Mouse (Mus musculus) frontal cortex, postnatal 36 days (tissue): ENCODE measurements around the gene Nrg4.

Experiments used
- DNase-seq, 2 experiments: peaks; one replicate each; pipeline ENCODE4 v3.0.0; 2022; ENCODE audit warnings: low spot score in 2 of 2

Gene Nrg4

GRCm38 (mm10) chr9:55215056-55215455 is 111.6 kb downstream of the Nrg4 start:
- DNase-seq = no peak

GRCm38 (mm10) chr9:55213396-55213795 is 113.2 kb downstream of the Nrg4 start:
- DNase-seq = no peak

- DNase-seq = no peak
These were observed 115.0 kb downstream of the Nrg4 start for GRCm38 (mm10) chr9:55211611-55212010.

- DNase-seq = peak; percentile 83
These were observed 117.7 kb downstream of the Nrg4 start, which contains the start of gene Fbxo22 for GRCm38 (mm10) chr9:55208790-55209481. TSS of gene Fbxo22 (plus strand) at chr9:55208925.

- DNase-seq = no peak
These were observed 118.2 kb downstream of the Nrg4 start for GRCm38 (mm10) chr9:55208458-55208789.

GRCm38 (mm10) chr9:55199348-55199747 is 127.3 kb downstream of the Nrg4 start:
- peak; percentile 19 to 55 for DNase-seq

GRCm38 (mm10) chr9:55198260-55198659 is 128.4 kb downstream of the Nrg4 start:
- DNase-seq = no peak

- no peak for DNase-seq
These were observed 130.8 kb downstream of the Nrg4 start for GRCm38 (mm10) chr9:55195876-55196275.

GRCm38 (mm10) chr9:55174235-55174634 is 152.4 kb downstream of the Nrg4 start:
- no peak for DNase-seq

GRCm38 (mm10) chr9:55172195-55172685 is 154.4 kb downstream of the Nrg4 start:
- no peak for DNase-seq

GRCm38 (mm10) chr9:55170655-55171412 is 155.8 kb downstream of the Nrg4 start:
- no peak for DNase-seq
